8 mouse cellular contexts compared by ENCODE assay signal in genomic region chr19:5662981-5663913, GRCm38 (mm10). TPM values are rescaled to one million over a fixed set of nuclear protein-coding genes. Genes with fewer than 3 reads are reported as not detected.
A peak's percentile ranks its signal among the peaks of the same experiment; 100 is the strongest.
DNase-seq lines count a peak whose midpoint lies in the region; ATAC-seq and TF ChIP-seq lines count a peak whose summit lies in the region.

TSS of gene Sipa1 (minus strand) at chr19:5663707.

- peaks cover 36% of the 10 kb centered on the region for H3K36me3 ChIP-seq in forebrain, embryonic 13.5 days (ENCODE audit: poor library complexity, severe bottlenecking)
- H3K36me3 ChIP-seq in heart, postnatal 0 days (replicated peaks; ENCODE audit: control insufficient read depth, insufficient read depth, low read length): peaks cover 41% of the 10 kb centered on the region
- H3K36me3 ChIP-seq in liver, embryonic 14.5 days (replicated peaks; ENCODE audit: control insufficient read depth, insufficient read depth, low read depth): peaks cover 20% of the 10 kb centered on the region
- no peaks in the 10 kb centered on the region for H3K36me3 ChIP-seq in stomach, embryonic 16.5 days (ENCODE audit: control insufficient read depth, insufficient read depth, low read length)

- peak within 1 kb of the TSS; percentile 42 for H3K4me3 ChIP-seq in forebrain, embryonic 13.5 days
- peak within 1 kb of the TSS; percentile 60 for H3K4me3 ChIP-seq in heart, postnatal 0 days (ENCODE audit: low read depth, low read length)
- H3K4me3 ChIP-seq in liver, embryonic 14.5 days (ENCODE audit: insufficient read depth in 1 of 2, low read depth in 2 of 2, low read length in 2 of 2): peak within 1 kb of the TSS; percentile 79 to 84
- peak within 1 kb of the TSS; percentile 65 for H3K4me3 ChIP-seq in stomach, embryonic 16.5 days (replicated peaks; ENCODE audit: low read length)

- ATAC-seq in cerebellum, adult (ENCODE audit: insufficient number of reproducible peaks, low FRiP score, low TSS enrichment): 0 out of 2 replicates have a peak, but pooled peaks have one; percentile 42
- peak; percentile 92 for ATAC-seq in forebrain, embryonic 13.5 days
- peak; percentile 93 for ATAC-seq in heart, postnatal 0 days (ENCODE audit: insufficient read depth, low read depth)
- ATAC-seq in liver, embryonic 14.5 days (ENCODE audit: insufficient read depth): peak; percentile 83
- peak; percentile 95 for ATAC-seq in stomach, embryonic 16.5 days (ENCODE audit: insufficient read depth, low FRiP score)

- H3K9me3 ChIP-seq in forebrain, embryonic 13.5 days (replicated peaks): no peaks in the 10 kb centered on the region
- no peaks in the 10 kb centered on the region for H3K9me3 ChIP-seq in heart, postnatal 0 days (replicated peaks; ENCODE audit: control insufficient read depth, low read length)
- H3K9me3 ChIP-seq in liver, embryonic 14.5 days (ENCODE audit: control insufficient read depth, low read length): no peaks in the 10 kb centered on the region
- no peaks in the 10 kb centered on the region for H3K9me3 ChIP-seq in stomach, embryonic 16.5 days (replicated peaks; ENCODE audit: control insufficient read depth, low read length)

- WGBS in forebrain, embryonic 13.5 days: 2% methylated on average over 32 of the region's 32 CpGs
- 4% methylated on average over 30 of the region's 32 CpGs for WGBS in heart, postnatal 0 days
- under 1% methylated on average over 32 of the region's 32 CpGs for WGBS in liver, embryonic 14.5 days (ENCODE audit: insufficient replicate concordance)
- under 1% methylated on average over 32 of the region's 32 CpGs for WGBS in stomach, embryonic 16.5 days

- TF ChIP-seq EP300 in heart, postnatal 0 days (IDR thresholded peaks at IDR 0.05; ENCODE audit: low read depth): peak; percentile 78; the same call in 1 of the 2 replicates
- no peak for TF ChIP-seq EP300 in liver, embryonic 14.5 days (IDR thresholded peaks at IDR 0.05; ENCODE audit: low read depth)

- DNase-seq in ES-CJ7 (ENCODE audit: low read depth, low spot score): peak; percentile 85
- DNase-seq in heart, postnatal 0 days (ENCODE audit: low spot score): peak; percentile 90
- peak; percentile 95 to 97 for DNase-seq in kidney, postnatal 36 days
- peak; percentile 90 to 92 (median 91) for DNase-seq in liver, embryonic 14.5 days (ENCODE audit: low read depth in 3 of 3, low spot score in 3 of 3)
- DNase-seq in neural tube, embryonic 10.5 days (ENCODE audit: extremely low spot score, low spot score): peak; percentile 89

- H3K9ac ChIP-seq in forebrain, embryonic 13.5 days: peak within 1 kb of the TSS; percentile 68
- peak within 1 kb of the TSS; percentile 43 for H3K9ac ChIP-seq in heart, postnatal 0 days (replicated peaks; ENCODE audit: low read depth, low read length)
- H3K9ac ChIP-seq in liver, embryonic 14.5 days (replicated peaks): peak within 1 kb of the TSS; percentile 80
- H3K9ac ChIP-seq in stomach, embryonic 16.5 days (ENCODE audit: low read length): peak within 1 kb of the TSS; percentile 76

- H3K27me3 ChIP-seq in forebrain, embryonic 13.5 days: no peaks in the 10 kb centered on the region
- H3K27me3 ChIP-seq in heart, postnatal 0 days (ENCODE audit: control insufficient read depth, insufficient read depth, low read length): no peaks in the 10 kb centered on the region
- H3K27me3 ChIP-seq in liver, embryonic 14.5 days (ENCODE audit: control insufficient read depth, insufficient read depth, low read length): no peaks in the 10 kb centered on the region
- H3K27me3 ChIP-seq in stomach, embryonic 16.5 days (ENCODE audit: control insufficient read depth, insufficient read depth, low read length): no peaks in the 10 kb centered on the region

- H3K4me2 ChIP-seq in forebrain, embryonic 13.5 days: peak within 1 kb of the TSS; percentile 66
- peak within 1 kb of the TSS; percentile 62 for H3K4me2 ChIP-seq in heart, postnatal 0 days (ENCODE audit: low read depth, low read length)
- H3K4me2 ChIP-seq in liver, embryonic 14.5 days (ENCODE audit: low read depth): peak within 1 kb of the TSS; percentile 95
- peak within 1 kb of the TSS; percentile 77 for H3K4me2 ChIP-seq in stomach, embryonic 16.5 days (ENCODE audit: low read depth, low read length)

- no peak for TF ChIP-seq CTCF in heart, postnatal 0 days (IDR thresholded peaks at IDR 0.05; ENCODE audit: low read depth)
- peak; percentile 32 for TF ChIP-seq CTCF in liver, embryonic 14.5 days (IDR thresholded peaks at IDR 0.05; ENCODE audit: low read depth)

- H3K27ac ChIP-seq in forebrain, embryonic 13.5 days: peak within 1 kb of the TSS; percentile 25
- H3K27ac ChIP-seq in heart, postnatal 0 days (ENCODE audit: low read depth): peak within 1 kb of the TSS; percentile 84
- H3K27ac ChIP-seq in liver, embryonic 14.5 days: peak within 1 kb of the TSS; percentile 97
- peak within 1 kb of the TSS; percentile 91 for H3K27ac ChIP-seq in stomach, embryonic 16.5 days (ENCODE audit: low read length)

- H3K4me1 ChIP-seq in forebrain, embryonic 13.5 days: peaks cover 15% of the 10 kb centered on the region
- H3K4me1 ChIP-seq in heart, postnatal 0 days (ENCODE audit: control insufficient read depth, insufficient read depth): peaks cover 5% of the 10 kb centered on the region; the same call in 1 of the 2 replicates
- peaks cover 34 to 39% of the 10 kb centered on the region in 2 experiments for H3K4me1 ChIP-seq in liver, embryonic 14.5 days (replicated peaks; ENCODE audit: control insufficient read depth in 2 of 2, insufficient read depth in 2 of 2, low read length in 1 of 2)
- peaks cover 22% of the 10 kb centered on the region for H3K4me1 ChIP-seq in stomach, embryonic 16.5 days (ENCODE audit: control insufficient read depth, insufficient read depth, low read length)

RNA-seq across cellular contexts. Expression of gene Sipa1, which starts in this region (rescaled TPM):
- 9.4 and 11.0 TPM in 2 replicates for polyA plus RNA-seq in forebrain, embryonic 13.5 days (2015; fragmentation: Nextera tagmentation; extraction: Ambion mirVana)
- 33.2 and 37.8 TPM in 2 replicates for total RNA-seq in heart, postnatal 0 days (2014; rRNA removed; ENCODE audit: low replicate concordance)
- 12.3 and 14.0 TPM in 2 replicates for polyA plus RNA-seq in heart, postnatal 0 days (2015; fragmentation: Nextera tagmentation; extraction: Ambion mirVana)
- 27.5 and 33.2 TPM in 2 replicates for polyA plus RNA-seq in liver, embryonic 14.5 days (2012; rRNA removed)
- polyA plus RNA-seq in liver, embryonic 14.5 days (2014; fragmentation: Nextera tagmentation; extraction: Ambion mirVana): 14.3 and 18.9 TPM in 2 replicates
- 17.3 and 18.1 TPM in 2 replicates for polyA plus RNA-seq in stomach, embryonic 16.5 days (2015; fragmentation: Nextera tagmentation; extraction: Ambion mirVana)

Comparison
In these comparisons a context has a peak if more than half of its experiments do, and no peak if none do; other contexts are left out.
1. Peak in every context shown above with its lines: DNase-seq, ATAC-seq, H3K4me3 ChIP-seq and H3K27ac ChIP-seq.
2. ATAC-seq: peak in every context shown above with its lines; median percentile 95 in stomach, embryonic 16.5 days; 93 in heart, postnatal 0 days; 92 in forebrain, embryonic 13.5 days; 83 in liver, embryonic 14.5 days; 42 in cerebellum, adult.
3. H3K27ac ChIP-seq: peak in every context shown above with its lines; median percentile 97 in liver, embryonic 14.5 days; 91 in stomach, embryonic 16.5 days; 84 in heart, postnatal 0 days; 25 in forebrain, embryonic 13.5 days.